Mouse (Mus musculus) gastrocnemius, postnatal 10 days (tissue): ENCODE measurements around the gene B230217C12Rik. TPM values are rescaled to one million over a fixed set of nuclear protein-coding genes. Genes with fewer than 3 reads are reported as not detected.

Source experiments
- DNase-seq: peaks from one replicate; pipeline ENCODE4 v3.0.0; 2021; ENCODE audit warnings: mixed read lengths
- long read RNA-seq, 2 experiments: library from polyadenylated mRNA; stranded (forward); transcript quantifications; one replicate each; pipeline ENCODE4 v2.0.0; 2021
- total RNA-seq, 2 experiments: library from RNA; stranded (reverse); gene quantifications; 2 replicates each; pipeline ENCODE4 v1.2.3; 2021

Gene B230217C12Rik
- 1 to 10 TPM in 1 of 2 experiments, under 1 TPM in 1; 0.95 to 1.1 TPM for total RNA-seq
- long read RNA-seq, experiment 1 = 0 reads
- long read RNA-seq, experiment 2 = 0 reads

GRCm38 (mm10) chr11:97840539-97840954, at the start of gene B230217C12Rik:
B230217C12Rik (plus strand) TSS chr11:97840780.
- DNase-seq = no peak

- DNase-seq = no peak
These were observed 47.4 kb upstream of the B230217C12Rik start for GRCm38 (mm10) chr11:97793165-97793564.

GRCm38 (mm10) chr11:97796910-97797309, 43.7 kb upstream of the B230217C12Rik start:
- DNase-seq = peak; percentile 57

- no peak for DNase-seq
These were observed 43.1 kb upstream of the B230217C12Rik start for GRCm38 (mm10) chr11:97797369-97798082.

GRCm38 (mm10) chr11:97798083-97798435, 42.5 kb upstream of the B230217C12Rik start:
- DNase-seq = no peak

- DNase-seq = peak; percentile 80
These were observed 41.8 kb upstream of the B230217C12Rik start, which contains the start of gene Lasp1 for GRCm38 (mm10) chr11:97798782-97799145. Lasp1 (plus strand) TSS chr11:97799000.

- peak; percentile 83 for DNase-seq
These were observed 41.2 kb upstream of the B230217C12Rik start for GRCm38 (mm10) chr11:97799146-97799993.

- DNase-seq = peak; percentile 73
These were observed 40.4 kb upstream of the B230217C12Rik start for GRCm38 (mm10) chr11:97799994-97800690.

- DNase-seq = no peak
These were observed 39.7 kb upstream of the B230217C12Rik start for GRCm38 (mm10) chr11:97800691-97801408.

- DNase-seq = no peak
These were observed 39.0 kb upstream of the B230217C12Rik start for GRCm38 (mm10) chr11:97801409-97802193.

- DNase-seq = no peak
These were observed 38.4 kb upstream of the B230217C12Rik start for GRCm38 (mm10) chr11:97802194-97802470.

- no peak for DNase-seq
These were observed 38.1 kb upstream of the B230217C12Rik start for GRCm38 (mm10) chr11:97802495-97802894.

GRCm38 (mm10) chr11:97803847-97804246, 36.7 kb upstream of the B230217C12Rik start:
- DNase-seq = no peak

- DNase-seq = no peak
These were observed 35.5 kb upstream of the B230217C12Rik start for GRCm38 (mm10) chr11:97804841-97805661.

GRCm38 (mm10) chr11:97805662-97806612, 34.6 kb upstream of the B230217C12Rik start:
- DNase-seq = no peak

GRCm38 (mm10) chr11:97806613-97806964, 34.0 kb upstream of the B230217C12Rik start:
- DNase-seq = no peak

- DNase-seq = no peak
These were observed 33.0 kb upstream of the B230217C12Rik start for GRCm38 (mm10) chr11:97807626-97808025.

- DNase-seq = no peak
These were observed 32.5 kb upstream of the B230217C12Rik start for GRCm38 (mm10) chr11:97808093-97808492.

- peak; percentile 58 for DNase-seq
These were observed 31.9 kb upstream of the B230217C12Rik start for GRCm38 (mm10) chr11:97808621-97809234.
